Mouse (Mus musculus): ENCODE results near the gene Tbc1d17.

The Tbc1d17 gene

DNA sequence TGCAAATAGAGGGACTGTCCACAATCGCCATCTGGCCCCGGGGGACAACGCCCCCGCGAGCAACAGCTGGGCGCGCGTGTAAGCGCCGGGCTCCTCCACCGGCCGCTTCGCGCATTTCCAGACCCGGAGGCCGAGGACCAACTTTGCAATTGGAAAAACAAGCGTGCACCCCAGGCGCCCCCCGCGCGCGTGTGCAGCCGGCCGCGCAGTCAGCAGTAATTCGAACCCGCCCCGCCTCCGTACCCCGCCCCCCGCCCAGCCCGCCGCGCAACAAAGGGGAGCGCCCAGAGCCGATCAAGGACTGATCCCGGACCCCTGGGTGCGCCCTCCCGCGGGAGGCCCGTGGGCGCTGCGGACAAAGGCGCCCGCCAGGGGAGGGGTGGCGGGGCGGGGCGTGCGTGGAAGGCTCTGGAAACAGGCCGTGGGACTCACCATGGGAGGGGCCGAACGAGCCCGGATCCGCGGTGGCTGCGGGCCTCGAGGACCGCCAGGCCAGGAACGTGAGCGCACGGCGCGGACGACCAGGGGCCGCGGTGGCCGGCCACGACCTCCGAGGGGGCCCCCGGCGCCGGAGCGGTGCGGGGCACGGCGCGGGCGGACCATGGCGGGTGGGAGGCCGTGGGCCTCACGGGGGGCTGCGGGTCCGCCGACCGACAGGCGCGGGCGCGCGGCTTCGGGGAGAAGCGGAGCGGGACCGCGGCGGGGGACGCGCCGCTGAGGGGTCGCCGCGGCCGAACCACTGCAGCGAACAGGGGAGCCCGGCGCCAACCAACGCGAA, 20.2 kb upstream of the Tbc1d17 start:
- DNase-seq (ENCODE audit: low read depth, low spot score): no peak

DNA sequence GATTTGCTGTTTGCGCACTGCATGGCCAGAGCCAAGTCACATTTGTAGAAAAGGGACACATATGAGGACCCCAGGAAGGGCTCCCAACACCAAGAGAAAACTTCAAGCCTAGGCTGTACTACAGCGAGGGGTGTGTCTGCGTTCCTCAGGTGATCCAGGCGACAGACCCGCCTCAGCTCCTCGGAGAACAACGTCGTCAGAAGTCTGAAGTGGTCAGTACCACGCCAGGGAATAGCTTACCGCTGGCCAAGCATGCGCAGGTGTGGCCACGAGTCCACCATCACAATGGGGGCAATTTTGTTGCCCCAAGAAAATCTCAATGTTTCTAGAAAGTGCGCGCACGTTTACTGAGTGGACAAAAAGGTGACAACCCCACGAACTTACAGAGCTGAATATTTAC, 19.6 kb upstream of the Tbc1d17 start:
- no peak for DNase-seq (ENCODE audit: low read depth, low spot score)

DNA sequence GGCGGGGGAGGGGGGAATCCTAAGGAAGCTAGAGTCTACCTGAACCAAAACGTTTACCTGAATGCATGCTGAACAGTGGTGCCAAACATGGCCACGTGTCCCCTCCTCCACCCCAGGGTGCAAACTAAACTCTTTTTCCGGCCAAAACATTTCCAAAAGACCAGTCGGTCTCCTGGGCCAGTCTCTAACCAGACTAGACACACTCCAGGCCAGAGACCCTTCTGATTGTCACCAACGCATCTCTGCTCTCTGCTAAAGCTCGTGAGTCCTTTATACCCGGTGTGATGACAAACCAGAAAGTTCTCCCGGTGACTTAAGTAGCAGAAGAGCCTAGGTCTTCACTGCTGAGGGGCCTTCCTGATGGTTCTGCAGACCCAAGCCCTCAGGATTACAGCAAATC, 18.9 kb upstream of the Tbc1d17 start:
- no peak for DNase-seq (ENCODE audit: low read depth, low spot score)

DNA sequence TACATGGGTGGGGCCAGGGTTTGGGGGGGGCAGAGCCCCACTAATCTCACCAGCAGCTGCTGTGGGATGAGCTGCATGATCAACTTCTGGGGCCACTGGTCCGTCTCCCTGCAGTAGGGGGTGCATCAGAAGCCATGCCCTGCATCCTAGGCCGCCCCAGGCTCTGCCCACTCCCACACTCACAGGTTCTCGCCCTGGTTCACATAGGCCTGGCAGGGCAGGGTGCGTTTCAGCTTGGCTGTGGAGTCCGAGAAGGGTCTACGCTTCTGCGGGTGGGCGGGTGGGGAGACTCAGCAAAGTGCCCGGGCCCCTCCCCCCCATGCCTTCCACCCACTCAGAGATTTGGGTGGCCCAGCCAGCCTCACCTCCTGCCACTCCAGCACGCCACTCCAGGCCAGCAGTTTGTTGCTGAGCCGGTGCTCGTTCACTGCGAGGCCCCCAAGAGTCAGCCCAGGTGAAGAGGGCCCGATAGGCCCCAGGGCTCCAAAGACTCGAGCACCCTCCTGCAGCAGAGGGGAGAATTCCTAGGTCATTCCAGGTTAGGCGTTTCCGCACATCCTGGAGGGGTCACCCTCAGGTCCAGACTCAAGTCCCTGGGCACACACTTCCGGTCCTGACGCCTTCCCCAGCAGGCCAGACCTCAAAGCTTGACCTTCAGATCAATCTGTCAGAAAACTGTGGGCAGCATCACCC, 18.3 kb upstream of the Tbc1d17 start:
- DNase-seq (ENCODE audit: low read depth, low spot score): no peak

DNA sequence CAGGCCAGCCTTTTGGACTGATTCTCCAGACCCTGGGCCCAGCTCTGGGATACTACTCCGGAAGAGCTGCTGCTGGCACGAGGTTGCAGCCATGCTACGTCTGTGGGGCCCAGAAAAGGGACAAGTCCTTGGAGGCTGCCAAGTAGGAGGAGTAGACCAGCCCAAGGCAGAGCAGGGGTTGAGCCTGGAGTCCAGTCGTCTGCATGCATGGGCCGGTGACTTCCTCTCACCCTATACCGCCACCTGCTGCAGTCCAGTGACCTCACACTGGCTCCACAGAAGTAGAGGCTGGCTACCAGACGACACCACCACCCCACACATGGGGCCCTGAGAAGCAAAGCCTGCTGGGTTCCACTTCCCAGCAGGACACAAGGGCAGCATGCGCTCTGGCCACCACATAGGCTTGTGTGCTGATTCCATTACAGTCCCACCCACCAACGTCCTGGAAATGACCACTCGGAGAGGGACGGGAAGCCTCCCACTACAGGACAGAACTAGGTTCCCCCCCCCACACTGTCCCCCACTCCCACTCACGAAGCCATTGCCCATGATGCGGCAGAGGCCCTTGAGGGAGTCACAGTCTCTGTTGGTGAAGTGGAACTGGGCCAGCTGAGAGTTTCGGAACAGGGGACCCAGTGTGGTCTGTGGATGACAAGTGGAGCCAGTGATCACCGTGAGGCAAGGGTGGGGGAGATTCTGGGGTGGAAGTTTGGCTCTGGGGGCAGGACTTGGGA, 17.6 kb upstream of the Tbc1d17 start:
- DNase-seq (ENCODE audit: low read depth, low spot score): peak; percentile 82

DNA sequence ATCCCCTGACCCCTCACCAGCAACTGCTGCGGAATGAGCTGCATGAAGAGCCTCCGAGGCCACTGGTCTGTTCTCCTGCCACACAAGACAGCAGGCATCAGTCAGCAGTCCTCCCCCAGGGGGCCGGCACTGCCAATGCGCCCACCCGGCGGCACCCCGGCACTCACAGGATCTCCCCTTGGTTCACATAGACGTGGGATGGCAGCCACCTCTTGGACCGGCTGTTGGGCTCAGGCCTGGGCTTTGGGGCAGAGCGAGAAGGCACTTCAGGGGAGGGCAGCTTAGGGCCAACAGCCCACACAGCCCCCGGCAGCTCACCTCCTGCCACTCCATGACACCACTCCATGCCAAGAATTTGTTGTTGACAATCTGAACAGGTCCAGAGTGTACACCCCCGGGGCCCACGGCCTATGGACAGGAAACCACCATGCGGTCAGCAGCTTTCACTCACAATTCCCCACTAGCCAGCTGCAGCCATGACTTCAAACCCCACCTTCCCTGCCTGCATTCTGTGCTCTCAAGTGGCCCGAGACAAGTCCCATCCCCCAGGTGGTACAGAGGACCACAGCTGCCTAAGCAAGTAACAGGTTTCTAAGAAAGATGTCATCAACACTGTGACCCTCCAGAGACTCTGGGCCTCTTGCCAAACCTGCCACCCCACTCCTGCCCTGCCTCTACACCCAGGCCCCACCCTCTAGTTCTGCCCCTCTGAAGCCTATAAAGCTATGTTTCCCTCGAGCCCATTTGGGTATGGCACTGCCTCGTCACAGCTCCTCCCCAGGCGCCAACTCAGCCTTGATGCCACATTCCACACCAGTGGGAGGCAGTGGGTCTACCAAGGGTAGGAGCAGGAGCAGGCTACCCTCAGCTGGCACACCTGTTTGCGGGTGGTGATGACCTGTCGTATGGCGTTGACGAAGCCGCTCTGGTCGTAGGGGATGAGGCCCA, 16.0 kb upstream of the Tbc1d17 start:
- DNase-seq (ENCODE audit: low read depth, low spot score): no peak

DNA sequence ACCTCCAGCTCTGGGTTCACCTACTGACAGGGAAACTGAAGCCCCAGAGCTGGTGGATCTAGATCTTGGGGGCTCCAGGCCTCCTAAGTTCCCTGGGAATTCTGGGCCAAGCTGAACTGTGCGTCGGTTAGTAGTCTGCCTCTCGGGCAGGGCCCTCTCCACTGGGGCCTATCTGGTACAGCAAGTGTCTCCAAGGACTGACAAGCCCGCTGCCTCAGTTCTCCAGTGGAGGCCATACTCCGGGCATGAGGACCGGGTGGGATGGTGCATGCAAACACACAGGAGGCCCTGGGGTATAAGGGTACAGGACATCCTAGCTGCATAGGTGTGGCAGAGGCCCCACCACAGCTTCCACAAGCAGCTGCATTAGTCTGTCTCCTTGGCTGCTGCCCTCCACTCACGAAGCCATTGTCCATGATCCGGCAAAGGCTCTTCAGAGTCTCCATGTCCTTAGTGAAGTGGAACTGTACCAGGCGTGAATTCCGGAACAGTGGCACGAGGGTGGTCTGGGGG, 15.2 kb upstream of the Tbc1d17 start:
- DNase-seq (ENCODE audit: low read depth, low spot score): no peak

DNA sequence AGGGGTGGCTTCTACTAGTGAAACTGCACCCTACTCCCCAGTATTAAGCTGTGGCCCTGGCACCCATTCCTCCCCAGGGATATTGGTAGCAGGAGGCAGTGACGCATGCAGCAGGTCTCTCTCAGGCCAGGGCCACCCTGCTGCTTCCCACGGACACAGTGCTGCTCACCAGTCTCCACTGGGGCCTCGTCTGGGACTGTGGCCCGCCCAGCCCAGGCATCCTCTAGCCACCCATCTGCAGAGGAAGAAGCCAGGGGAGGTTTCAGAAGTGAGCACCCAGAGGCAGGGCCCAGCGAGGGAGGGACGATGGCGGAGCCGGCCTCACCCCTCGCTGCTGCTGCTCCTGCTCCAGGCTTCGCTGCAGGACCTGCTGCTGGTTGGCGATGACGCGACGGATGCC, 14.3 kb upstream of the Tbc1d17 start:
- DNase-seq (ENCODE audit: low read depth, low spot score): no peak

DNA sequence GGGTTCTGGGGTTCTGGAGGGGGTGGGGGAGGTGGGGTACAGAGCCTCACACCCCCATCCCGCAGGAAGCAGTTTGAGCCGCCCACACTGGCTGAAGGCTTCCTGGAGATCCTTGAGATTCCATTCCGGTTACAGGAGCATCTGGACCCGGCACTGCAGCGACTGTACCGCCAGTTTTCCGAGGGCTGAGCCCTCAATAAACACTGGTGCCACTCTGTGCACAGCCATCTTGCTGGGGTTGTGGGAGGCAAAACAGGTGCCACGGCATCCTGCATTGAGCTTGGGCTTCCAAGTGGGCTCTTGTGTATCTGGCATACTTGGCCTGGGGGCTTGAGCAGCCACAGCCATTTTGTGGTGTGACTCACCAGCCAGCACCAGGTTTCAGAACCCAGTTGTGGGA, 13.6 kb upstream of the Tbc1d17 start:
- no peak for DNase-seq (ENCODE audit: low read depth, low spot score)

DNA sequence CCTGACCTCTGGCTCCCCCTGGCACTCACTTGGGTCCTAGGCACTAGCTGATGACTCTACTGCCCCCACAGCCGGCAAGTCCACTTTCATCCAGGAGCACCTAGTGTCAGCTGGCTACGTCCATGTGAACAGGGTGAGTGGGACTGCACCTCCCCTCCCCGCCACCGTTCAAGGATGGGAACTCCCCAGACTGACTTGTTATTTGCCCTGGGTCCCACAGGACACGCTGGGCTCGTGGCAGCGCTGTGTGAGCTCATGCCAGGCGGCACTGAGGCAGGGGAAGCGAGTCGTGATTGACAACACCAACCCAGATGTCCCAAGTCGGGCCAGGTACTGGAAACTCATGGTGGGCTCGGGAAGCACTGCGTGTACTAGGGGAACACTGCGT, 12.5 kb upstream of the Tbc1d17 start:
- no peak for DNase-seq (ENCODE audit: low read depth, low spot score)

DNA sequence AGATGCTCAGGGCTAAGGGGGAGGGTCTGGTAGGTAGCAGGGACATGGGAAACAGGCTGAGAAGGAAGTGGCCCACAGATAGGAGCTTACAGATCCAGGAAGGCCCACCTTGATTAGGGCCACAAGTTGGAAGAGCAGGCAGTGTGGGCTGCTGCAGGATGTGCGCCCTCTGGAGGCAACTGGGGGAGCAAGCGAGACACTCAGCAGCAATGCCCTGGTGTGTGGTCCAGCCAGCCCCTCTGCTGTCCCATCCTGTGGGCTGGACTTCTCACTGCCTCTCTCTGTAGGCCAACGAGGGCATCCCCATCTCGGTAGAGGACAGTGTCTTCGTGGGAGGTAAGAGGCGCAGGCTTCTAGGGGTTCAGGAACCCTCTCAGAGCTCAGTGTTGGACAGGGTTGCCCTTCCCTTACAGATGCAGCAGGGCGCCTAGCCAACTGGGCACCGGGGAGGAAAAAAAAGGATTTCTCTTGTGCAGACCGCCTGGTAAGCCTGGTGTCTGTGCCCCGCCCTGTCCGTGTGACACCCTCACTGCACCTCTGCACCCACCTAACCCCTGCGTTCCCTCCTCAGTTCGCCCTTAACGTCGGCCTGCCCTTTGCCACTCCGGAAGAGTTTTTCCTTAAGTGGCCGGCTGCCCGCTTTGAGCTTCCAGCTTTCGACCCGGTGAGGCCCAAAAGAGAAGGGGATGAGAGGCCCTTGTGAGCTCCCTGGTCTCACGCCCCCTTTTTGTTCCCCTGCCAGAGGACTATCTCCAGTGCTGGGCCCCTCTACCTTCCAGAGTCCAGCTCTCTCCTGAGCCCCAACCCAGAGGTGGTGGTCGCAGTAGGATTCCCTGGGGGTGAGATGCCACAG, 11.9 kb upstream of the Tbc1d17 start:
- DNase-seq (ENCODE audit: low read depth, low spot score): no peak

DNA sequence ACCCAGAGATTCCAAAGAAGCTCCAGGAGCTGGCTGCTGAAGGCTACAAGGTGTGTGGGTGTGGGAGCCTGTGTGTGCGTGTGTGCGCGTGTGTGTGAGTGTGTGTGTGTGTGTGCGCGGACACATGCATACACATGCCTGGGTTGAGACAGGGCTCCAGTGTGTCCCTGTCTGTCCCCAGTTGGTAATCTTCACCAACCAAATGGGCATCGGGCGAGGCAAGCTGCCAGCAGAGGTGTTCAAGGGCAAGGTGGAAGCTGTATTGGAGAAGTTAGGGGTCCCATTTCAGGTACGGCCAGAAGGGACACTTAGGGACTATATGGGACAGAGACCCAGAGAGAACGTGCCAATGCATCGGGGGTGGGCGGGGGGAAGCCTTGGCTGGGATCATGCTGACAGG, 11.0 kb upstream of the Tbc1d17 start:
- DNase-seq (ENCODE audit: low read depth, low spot score): no peak

DNA sequence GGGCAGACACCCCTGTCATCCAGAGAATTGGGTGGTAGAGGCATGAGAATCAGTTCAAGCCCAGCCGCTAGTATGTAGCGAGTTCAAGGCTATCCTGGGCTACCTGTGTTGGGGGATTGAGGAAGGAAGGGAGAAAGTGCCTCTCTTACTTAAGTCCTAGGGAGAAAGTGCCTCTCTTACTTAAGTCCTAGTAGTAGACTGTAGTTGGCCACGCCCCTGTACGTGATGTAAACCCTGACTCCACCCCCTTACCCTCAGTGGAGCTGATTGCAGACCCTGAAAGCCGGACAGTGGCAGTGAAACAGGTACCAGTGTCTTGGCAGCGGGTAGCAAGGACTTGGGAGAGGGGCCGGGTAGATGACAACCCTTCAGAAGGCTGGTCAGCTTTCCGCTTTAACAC, 9.0 kb upstream of the Tbc1d17 start:
- no peak for DNase-seq (ENCODE audit: low read depth, low spot score)

DNA sequence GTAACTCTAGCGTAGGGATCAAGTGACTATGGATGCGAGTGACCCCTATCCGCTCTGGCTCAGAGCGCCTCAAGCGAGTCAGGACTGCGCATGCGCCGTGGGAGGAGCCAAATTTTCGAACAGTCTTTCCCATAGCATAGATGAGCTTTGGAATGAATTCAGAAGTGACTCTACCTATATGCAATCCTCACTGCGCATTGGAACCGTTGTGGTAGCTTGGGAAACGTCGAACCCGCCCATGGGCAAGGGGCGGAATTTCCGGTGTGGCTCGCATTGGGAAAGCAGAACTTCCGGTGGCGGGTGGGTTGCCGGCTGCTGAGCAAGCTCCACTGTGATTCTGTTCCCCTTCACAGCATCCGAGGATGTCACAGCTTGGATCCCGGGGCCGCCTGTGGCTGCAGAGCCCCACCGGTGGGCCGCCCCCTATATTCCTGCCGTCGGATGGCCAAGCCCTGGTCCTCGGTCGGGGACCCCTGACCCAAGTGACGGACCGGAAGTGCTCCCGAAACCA, 8.2 kb upstream of the Tbc1d17 start, which contains the start of gene Pnkp:
TSS of gene Pnkp (plus strand) at position 98 of the 511 bp plus-strand sequence.
- DNase-seq (ENCODE audit: low read depth, low spot score): peak; percentile 80

DNA sequence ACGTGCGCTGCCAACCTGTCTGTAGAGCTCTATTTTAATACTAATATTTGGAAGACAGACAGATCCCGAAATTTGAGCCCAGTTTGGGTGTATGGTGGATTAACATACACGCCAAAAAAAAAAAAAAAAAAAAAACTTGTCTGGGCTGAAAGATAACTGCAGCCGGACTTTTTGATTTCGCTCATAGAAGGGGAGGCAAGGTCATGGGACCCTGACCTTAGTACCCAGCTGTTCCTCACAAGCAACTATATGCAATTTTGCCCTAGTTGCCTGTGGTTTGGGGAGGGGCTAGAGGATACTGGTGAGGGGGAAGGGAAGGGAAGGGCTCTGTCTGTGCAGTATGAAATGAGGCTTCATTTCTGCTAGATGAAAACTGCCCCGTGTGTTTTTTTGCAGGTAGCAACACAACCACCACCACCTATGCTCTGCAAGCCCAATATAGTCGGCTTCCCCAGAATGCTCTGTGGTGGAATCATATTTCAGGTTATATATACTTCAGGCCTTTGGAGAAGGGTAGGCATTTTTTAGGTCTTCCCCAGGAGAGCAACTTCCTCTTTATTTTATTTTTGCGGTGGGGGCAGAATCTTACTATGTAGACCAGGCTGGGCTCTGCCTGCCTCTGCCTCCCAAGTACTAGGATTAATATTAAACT, 7.5 kb upstream of the Tbc1d17 start:
- no peak for DNase-seq (ENCODE audit: low read depth, low spot score)

DNA sequence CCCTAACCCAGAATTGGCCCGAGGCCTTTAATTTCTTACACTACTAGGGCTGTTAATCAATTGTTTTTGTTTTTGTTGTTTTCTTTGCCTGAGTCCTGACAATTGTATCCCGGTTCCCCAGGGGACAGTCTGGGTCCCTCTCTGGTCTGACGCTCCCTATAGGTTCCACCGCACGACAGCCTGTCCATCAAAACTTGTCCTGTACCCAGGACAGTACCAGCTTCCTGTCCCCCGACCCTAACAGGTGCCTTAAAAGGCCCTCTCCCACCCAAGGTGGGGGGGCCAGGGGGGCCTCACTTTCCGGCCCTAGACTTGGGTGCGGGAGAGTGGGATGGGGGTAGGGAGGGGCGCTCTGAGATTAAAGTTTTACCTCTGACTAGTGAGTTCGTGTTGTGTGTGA, 6.2 kb upstream of the Tbc1d17 start:
- no peak for DNase-seq (ENCODE audit: low read depth, low spot score)

DNA sequence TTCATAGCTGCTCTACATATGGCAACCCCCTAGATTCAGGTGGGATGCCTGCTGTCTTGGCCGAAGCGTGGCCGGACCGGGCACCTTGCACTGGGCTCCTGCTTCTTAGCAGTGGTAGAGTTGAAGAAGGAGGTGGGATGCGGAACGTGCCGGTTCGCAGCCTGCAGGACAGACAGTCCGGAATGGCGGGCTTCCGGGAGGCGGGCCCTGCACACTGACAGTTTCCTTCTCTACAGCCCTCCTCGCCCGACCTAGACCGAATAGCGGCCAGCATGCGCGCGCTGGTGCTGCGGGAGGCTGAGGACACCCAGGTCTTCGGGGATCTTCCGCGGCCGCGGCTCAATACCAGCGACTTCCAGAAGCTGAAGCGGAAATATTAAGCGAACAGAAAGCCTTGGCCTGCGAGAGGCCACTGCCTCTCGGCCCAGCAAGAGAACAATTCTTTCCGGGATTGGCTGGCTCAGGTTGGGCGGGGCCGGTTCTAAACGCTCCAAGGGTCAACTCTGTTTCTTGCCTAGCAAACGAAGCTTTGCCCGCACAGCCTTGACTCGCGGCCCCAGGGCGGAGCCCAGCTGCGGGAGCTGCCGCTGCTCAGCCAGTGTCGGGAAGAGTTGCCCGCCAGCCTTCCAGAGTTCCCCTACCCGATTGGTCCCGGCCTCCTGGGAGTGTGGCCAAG, 5.6 kb upstream of the Tbc1d17 start:
- peak; percentile 77 for DNase-seq (ENCODE audit: low read depth, low spot score)

DNA sequence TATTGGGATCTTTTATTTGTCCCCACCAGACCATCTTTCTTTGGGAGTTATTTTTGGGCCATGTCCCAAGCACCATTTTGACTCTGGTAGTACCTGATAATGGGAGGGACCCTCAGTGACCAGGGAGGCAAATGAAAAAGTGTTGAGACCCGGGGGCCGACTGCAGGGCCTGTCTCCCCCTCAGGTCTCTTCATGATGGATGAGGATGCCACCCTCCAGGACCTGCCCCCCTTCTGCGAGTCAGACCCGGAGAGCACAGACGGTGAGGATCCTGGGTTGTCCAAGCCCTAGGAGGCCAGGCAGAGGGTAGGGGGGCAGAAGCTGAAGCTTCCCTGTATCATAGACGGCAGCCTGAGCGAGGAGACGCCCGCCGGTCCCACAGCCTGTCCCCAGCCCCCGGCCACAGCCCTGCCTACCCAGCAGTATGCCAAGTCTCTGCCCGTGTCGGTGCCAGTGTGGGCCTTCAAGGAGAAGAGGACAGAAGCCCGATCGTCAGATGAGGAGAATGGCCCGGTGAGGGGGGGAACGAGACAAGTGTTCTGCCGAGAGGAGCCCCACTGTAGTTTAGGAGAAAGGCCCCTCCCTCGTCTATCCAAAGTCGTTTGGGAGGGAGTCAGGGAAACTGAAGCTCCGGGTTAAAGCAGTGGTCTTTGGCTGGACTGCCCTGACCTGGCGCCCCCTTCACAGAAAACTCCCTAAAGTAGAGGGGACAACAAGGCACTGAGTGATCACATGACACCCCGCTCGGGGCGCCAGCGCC, 4.9 kb upstream of the Tbc1d17 start:
- no peak for DNase-seq (ENCODE audit: low read depth, low spot score)
